Mouse (Mus musculus) liver, adult 2 months (tissue): Measurements from ENCODE around the gene Dyrk3.

ENCODE experiments used
- CTCF ChIP-seq: fragments of 200-500 bp; IDR thresholded peaks from 2 replicates; pipeline ENCODE4 v1.5.1; 2011; ENCODE audit warnings: low read depth, low read length, control low read depth
- POLR2A ChIP-seq: fragments of 200-500 bp; IDR thresholded peaks from 2 replicates; pipeline ENCODE4 v1.6.1; 2011; ENCODE audit warnings: low read length, control low read depth; ENCODE audit not compliant: insufficient read depth; ENCODE audit errors: extremely low read depth

GRCm38 (mm10) chr1:131121987-131122386 is 16.2 kb downstream of the Dyrk3 start:
- TF ChIP-seq CTCF = peak; percentile 52
- no peak for TF ChIP-seq POLR2A
